Mouse (Mus musculus) CD4-positive helper T cell, adult 2 months (primary cell): Measurements from ENCODE around the gene Zkscan6.

Experiments
- DNase-seq: peaks from one replicate; pipeline ENCODE4 v3.0.0-alpha.2; 2012; ENCODE audit warnings: low read depth, missing footprints, low spot score

The Zkscan6 gene

GRCm38 (mm10) chr11:65806909-65807504 lies at the start of gene Zkscan6:
Gene Zkscan6 (plus strand): TSS chr11:65807175.
- DNase-seq: peak; percentile 94

GRCm38 (mm10) chr11:65759350-65759749 lies 47.6 kb upstream of the Zkscan6 start:
- DNase-seq: no peak

GRCm38 (mm10) chr11:65760912-65761311 lies 46.1 kb upstream of the Zkscan6 start:
- no peak for DNase-seq

DNA sequence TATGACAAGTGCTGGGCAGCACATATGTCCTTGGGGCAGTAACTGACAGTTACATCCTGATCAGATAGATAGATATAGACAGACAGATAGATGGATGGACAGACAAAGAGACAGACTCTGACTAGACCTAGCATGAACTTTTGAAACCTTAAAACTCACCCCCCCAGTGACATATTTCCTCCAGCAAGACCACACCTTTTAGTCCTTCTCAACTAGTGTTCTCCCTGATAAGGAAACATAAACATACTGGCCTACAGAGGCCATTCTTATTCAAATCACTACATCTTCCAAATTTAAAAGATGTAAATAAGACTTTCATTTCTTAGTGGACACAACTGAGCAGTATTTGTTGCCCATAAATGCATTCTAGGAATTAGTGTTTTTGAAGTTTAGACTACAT lies 38.5 kb upstream of the Zkscan6 start:
- DNase-seq: no peak

DNA sequence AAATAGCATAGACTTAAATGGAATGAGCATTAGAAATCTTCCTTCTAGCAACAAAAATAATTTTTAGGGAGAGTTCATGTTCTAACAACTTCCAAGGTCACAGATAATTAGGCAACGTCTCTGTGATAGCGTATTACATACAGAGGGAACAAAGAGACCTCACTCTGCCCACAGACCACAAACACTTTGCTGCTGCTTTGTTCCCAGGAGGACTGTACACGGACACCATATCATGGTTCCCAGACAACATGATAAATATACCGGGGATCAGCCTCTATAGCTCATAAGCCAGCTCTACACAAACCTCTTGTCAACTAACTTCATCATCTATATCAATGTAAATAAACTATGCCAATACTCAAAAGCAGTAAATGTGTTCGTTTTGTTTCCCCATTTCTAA lies 37.0 kb upstream of the Zkscan6 start:
- no peak for DNase-seq

DNA sequence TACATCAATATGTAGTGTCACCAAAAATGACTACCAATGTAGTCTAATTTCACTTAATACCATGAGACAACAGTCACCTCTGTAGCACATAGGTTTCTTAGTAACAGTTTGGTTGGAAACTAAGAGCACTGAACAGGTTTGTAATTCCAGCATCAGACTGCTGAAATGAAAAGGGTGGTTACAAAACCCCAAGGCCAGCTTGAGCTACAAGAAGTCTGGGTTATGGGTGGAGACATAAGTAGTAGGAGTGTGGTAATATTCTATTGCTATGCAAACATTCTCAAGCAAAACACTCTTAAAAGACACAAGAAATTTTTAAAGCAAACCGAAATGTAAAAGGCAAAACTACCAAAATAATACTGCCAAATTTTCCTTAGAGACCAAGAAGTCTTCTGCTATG lies 35.4 kb upstream of the Zkscan6 start:
- DNase-seq: no peak

- no peak for DNase-seq
These were observed 33.4 kb upstream of the Zkscan6 start for GRCm38 (mm10) chr11:65773535-65773934.

- DNase-seq: no peak
These were observed 32.9 kb upstream of the Zkscan6 start for GRCm38 (mm10) chr11:65773946-65774656.

DNA sequence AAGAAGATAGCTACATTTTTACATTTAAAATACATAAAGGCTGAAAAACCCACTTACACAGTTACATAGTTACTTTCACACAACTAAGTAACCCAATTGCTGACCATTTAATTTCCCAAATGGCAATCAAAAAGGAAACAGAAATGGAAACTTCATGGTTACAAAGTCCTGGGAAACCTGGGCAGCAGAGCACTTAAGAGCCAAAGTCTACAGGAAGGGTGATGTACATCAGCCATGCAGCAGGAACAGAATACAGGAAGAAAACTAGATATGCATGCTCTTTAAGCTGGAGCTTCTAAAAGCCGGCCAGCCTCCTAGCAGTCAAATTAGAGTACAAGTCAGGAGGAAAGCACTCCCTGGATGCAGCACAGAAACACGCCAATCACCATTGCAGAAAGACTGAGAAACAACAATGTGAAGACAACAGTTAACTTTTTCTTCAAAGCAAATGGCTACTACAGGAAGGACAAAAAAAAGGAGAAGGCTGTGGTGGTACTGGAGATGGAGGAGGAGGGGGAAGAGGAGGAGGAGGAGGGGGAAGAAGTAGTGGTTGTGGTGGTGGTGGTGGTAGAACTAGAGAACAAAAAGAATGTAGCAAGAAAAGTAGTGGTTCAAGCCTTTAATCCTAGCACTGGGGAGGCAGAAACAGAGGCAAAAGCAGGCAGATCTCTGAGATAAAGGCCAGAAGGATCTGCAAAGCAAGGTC lies 29.9 kb upstream of the Zkscan6 start:
- no peak for DNase-seq

DNA sequence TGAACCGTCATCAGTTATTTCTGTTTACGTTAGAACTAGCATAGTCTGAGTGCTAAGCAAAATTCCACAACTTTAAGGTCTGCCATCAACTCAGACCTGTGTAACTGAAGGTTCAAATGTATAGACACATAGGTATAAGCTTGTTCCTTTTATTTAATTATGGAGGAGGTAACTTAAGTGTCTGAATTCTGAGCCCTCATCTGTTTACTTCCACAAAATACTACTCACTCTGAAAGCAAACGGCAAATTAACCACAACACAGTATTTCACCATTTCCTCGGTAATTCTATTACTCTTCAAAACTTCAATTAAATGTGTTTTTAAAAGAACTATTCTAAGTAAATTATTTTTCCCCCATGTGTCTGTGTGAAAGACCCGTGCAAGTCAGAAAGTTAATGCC lies 29.2 kb upstream of the Zkscan6 start:
- no peak for DNase-seq

DNA sequence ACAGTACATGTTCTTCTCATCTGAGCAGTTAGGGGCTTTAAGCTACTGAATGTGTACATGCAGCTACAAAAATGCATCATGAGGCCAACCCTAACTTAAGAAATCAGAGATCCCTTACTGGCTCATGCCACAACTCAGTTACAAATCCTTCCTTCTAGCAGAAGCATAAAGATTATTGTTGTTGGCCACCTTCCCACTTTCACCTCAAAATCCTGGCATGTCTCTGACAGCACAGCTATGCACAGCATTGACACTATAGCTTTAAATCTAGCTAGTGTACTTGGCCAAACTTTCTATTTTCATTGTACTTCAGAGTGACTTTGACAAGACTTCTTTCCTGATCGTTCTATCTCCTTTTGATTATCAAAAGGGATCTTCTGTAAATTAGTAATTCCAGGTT lies 27.9 kb upstream of the Zkscan6 start:
- no peak for DNase-seq

DNA sequence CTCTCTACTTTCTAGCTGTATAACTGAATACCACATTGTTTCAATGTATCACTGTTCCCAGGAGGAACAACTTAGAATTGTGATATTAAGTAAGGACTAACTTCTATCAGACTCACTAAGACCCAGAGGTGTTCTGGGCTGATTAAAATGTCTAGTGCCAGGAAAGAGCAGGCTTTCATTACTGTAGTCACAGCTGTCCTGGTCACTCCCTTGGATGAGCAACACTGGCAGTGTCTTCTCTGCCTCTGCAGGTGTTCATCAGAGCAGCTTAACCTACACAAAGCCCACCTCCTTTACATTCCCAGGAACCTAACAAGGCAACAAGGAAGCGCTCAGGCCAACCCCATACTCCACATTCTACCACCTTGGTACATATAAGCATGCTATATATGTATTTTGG lies 27.4 kb upstream of the Zkscan6 start:
- DNase-seq: no peak

- DNase-seq: no peak
These were observed 25.4 kb upstream of the Zkscan6 start for GRCm38 (mm10) chr11:65781596-65781995.

DNA sequence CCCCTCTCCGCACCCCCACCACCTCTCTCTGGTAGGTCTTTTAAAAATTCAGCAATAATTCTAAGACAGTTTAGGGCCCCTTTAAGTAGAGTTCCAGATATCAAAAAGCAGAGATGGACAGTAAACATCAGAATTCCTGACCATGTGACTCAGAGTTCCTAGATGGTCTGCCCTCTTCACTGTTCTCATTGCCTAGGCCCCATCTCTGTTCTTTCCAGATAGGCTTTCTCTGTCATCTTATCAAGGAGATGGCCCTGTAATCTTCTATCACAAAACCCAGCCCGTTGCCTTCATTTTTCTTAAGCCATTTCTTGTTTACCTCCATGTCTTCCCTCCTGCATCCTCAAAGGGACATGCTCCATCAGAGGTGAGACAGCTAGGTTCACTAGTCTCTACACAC lies 20.8 kb upstream of the Zkscan6 start:
- DNase-seq: no peak

- DNase-seq: peak; percentile 51
These were observed 19.4 kb upstream of the Zkscan6 start for GRCm38 (mm10) chr11:65787421-65788151.

DNA sequence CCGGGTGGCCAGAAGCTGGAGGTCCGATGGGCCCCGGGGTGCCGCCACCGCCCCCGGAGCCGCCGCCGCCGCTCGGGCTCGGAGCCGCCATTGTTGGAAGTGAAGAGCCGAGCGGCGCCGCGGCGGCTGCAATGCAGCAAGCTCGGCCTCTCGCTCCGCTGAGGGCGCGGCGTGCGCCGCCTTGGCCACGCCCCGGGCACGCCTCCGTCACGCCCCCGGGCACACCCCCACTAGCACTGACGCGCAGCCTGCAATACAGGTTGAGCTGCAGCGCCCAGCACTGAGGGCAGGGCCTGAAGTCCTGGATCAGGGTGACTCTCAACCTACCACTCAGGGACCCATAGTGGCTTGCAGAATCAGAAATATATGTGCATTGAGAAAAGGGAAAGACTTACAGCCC lies 18.8 kb upstream of the Zkscan6 start, which contains the start of gene Map2k4:
TSS of gene Map2k4 (minus strand) at position 144 of the 400 bp plus-strand sequence.
- peak; percentile 96 for DNase-seq

GRCm38 (mm10) chr11:65794428-65795219 lies 12.4 kb upstream of the Zkscan6 start:
- DNase-seq: peak; percentile 77

GRCm38 (mm10) chr11:65795896-65796295 lies 11.1 kb upstream of the Zkscan6 start:
- DNase-seq: no peak

DNA sequence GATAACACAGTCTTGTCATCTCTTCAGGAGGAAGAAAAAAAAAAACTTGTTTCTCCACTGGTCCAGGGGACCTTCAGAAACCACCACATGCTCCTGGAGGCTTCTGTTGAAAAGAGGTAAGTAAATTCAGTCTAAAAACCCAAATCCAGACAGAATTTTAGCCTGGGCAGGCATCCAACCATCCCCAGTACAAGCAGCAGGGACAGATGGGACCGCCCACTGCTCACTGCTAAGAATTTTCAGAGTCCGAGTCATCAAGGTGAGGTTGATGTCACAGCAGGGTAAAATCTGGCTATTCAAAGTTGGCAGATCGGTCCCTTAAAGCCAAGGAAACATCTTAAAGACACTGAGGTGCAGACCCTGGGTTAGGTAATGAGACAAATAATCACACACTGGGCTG lies 5.1 kb upstream of the Zkscan6 start:
- DNase-seq: no peak

- peak; percentile 79 for DNase-seq
These were observed 562 bp upstream of the Zkscan6 start for GRCm38 (mm10) chr11:65806321-65806904.

DNA sequence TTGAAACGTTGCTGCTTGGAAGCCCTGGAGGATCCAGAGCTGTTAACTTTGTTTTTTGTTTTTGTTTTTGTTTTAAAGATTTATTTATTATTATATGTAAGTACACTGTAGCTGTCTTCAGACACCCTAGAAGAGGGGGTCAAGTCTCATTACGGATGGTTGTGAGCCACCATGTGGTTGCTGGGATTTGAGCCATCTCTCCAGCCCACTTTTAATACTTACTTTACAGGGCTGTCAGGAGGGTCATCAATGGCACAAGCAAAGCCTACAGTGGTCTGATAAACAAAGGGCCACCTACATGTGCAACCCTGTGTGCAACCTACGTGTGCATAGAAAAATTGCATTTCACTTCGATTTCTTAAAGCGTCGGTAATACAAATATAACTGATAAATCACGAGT lies 626 bp downstream of the Zkscan6 start:
- DNase-seq: no peak
